Mouse (Mus musculus) lung, adult 2 months (tissue): ENCODE data around the gene Fxyd5. TPM values are rescaled to one million over a fixed set of nuclear protein-coding genes. Genes with fewer than 3 reads are reported as not detected.

Experiments used
- DNase-seq: peaks from one replicate; pipeline ENCODE4 v3.0.0; 2022
- H3K4me1 ChIP-seq: fragments of 200-500 bp; 2 replicates; pipeline ENCODE4 v1.6.1; 2011; ENCODE audit warnings: low read length; ENCODE audit not compliant: control insufficient read depth, insufficient read depth
- H3K4me3 ChIP-seq: fragments of 200-500 bp; replicated peaks from 2 replicates; pipeline ENCODE3; 2011; ENCODE audit warnings: low read depth, mild to moderate bottlenecking, control low read depth, low read length; ENCODE audit errors: extremely low read depth
- CTCF ChIP-seq: fragments of 200-500 bp; IDR thresholded peaks from 2 replicates; pipeline ENCODE4 v1.5.1; 2011; ENCODE audit warnings: mild to moderate bottlenecking, low read length, control low read depth; ENCODE audit not compliant: insufficient read depth
- POLR2A ChIP-seq: fragments of 200-500 bp; IDR thresholded peaks from 2 replicates; pipeline ENCODE4 v1.6.1; 2011; ENCODE audit warnings: low read depth, mild to moderate bottlenecking, control low read depth, low read length, borderline replicate concordance; ENCODE audit errors: extremely low read depth
- WGBS: fragments of 180-500 bp; shearing (Covaris S2); methylation state at CpG from one replicate; pipeline ENCODE4 v1.1.7; 2018; 5-methylcytosine and 5-hydroxymethylcytosine counted together
- polyA plus RNA-seq: library from polyadenylated mRNA; depleted of rRNA; stranded (reverse); fragments of >200 nt; gene quantifications from 2 replicates; pipeline ENCODE4 v1.2.3, GENCODE M21; 2012

Gene Fxyd5
- polyA plus RNA-seq, 1 experiment, result 156 TPM

- no peak for DNase-seq
- no peak for TF ChIP-seq POLR2A
- TF ChIP-seq CTCF, result no peak
- 35% methylated on average over 1 of the region's 1 CpGs for WGBS
- Histone ChIP-seq H3K4me1 (peaks cover 2% of the 10 kb centered on the region; the same call in 1 of the 2 replicates), H3K4me3 (no peak overlapping the region)
Observed at GRCm38 (mm10) chr7:31081106-31081505, 38.8 kb upstream of the Fxyd5 start.

DNA sequence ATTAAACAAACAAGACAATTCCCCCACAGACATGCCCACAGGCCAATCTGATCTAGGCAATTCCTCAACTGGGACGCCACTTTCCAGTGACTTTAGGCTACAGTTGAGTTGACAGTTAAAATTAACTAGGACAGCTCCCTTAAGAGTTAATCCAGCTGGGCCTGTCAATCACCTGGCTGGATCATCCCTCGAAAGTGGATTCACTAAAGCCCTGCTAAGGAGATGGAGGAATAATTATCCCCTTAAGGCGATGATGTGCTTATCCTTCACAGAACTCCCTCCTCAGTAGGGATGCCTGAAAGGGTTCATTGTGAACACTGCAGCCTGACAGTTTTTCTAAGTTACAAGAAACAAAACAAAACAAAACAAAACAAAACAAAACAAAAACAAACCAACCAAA lies 38.3 kb upstream of the Fxyd5 start:
- H3K4me1 ChIP-seq, result peaks cover 2% of the 10 kb centered on the region; the same call in 1 of the 2 replicates
- TF ChIP-seq CTCF, result no peak
- TF ChIP-seq POLR2A, result no peak
- H3K4me3 ChIP-seq, result no peak overlapping the region
- no peak for DNase-seq
- 71% methylated on average over 3 of the region's 3 CpGs for WGBS

DNA sequence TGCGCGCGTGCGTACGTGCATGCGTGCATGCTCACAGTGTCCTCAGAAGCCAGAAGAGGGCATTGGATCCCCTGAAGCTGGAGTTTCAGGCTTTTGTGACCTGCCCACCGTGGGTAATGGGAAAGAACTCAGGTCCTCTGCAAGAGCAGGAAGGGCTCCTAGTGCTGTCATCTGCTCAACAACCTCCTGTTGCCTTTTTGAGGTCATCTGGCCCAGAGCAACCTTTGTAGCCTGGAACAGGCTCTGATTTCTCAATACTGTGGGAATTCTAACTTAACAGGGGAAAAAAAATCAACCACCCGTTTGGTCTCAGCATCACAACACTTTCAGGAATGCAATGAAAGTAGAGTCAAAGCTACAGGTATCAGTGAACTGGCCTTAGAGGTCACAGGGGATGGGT lies 37.4 kb upstream of the Fxyd5 start:
- H3K4me3 ChIP-seq, result no peak overlapping the region
- WGBS, result 84% methylated on average over 8 of the region's 8 CpGs
- TF ChIP-seq CTCF, result no peak
- TF ChIP-seq POLR2A, result no peak
- no peaks in the 10 kb centered on the region for H3K4me1 ChIP-seq
- DNase-seq, result no peak

- 32% methylated on average over 5 of the region's 5 CpGs for WGBS
- TF ChIP-seq CTCF (peak; percentile 25; the same call in 1 of the 2 replicates), POLR2A (no peak)
- Histone ChIP-seq H3K4me3 (no peak overlapping the region), H3K4me1 (no peaks in the 10 kb centered on the region)
- no peak for DNase-seq
Observed at GRCm38 (mm10) chr7:31077885-31078445, 35.7 kb upstream of the Fxyd5 start.

DNA sequence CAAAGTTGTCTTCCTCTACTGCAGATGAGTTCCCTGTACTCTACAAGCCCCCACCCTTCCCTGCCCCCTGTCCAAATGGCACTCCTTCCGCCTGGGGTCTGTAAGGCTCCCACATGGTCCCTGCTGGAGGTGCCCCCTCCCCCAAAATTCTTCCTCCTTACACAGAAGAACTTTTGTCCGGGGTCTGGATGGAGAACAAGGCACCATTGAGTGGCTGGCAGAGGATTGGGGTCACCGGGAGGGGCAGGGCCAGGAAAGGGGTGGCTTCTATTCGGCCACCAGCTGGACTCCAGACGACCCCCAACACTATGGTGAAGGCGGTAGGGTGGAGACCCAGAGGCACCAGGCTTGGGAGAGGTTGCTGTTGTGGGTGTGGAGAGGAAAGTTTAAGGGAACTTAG lies 35.2 kb upstream of the Fxyd5 start:
- Histone ChIP-seq H3K4me1 (no peaks in the 10 kb centered on the region), H3K4me3 (no peak overlapping the region)
- WGBS, result 51% methylated on average over 6 of the region's 6 CpGs
- TF ChIP-seq POLR2A, result no peak
- no peak for TF ChIP-seq CTCF
- DNase-seq, result no peak

DNA sequence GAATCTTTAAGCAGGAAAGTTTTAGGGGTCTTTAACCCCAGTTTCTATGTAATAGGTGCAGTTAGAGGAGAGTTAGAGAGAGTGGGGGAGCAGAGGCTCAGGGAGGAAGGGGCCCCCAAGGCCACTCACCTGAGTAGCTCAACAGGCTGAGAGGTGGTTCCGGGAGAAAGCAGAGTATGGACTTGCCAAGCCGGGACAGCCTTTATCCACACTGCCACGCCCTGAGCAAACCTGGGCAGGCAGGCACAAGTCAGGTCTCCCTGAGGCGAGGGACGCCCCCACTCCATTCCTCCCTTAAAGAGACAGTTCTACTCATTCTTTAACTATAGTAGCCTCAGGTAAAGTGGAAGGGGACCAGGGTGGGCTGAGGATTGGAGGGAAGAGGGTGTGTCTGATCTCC lies 34.2 kb upstream of the Fxyd5 start, which contains the start of gene Fxyd3:
Gene Fxyd3 (minus strand): TSS at position 213 of the 400 bp plus-strand sequence.
- no peaks in the 10 kb centered on the region for H3K4me1 ChIP-seq
- TF ChIP-seq CTCF, result no peak
- TF ChIP-seq POLR2A, result no peak
- DNase-seq, result no peak
- H3K4me3 ChIP-seq, result no peak within 1 kb of the TSS
- 52% methylated on average over 5 of the region's 5 CpGs for WGBS

- TF ChIP-seq CTCF (no peak), POLR2A (no peak)
- WGBS, result 54% methylated on average over 5 of the region's 5 CpGs
- Histone ChIP-seq H3K4me1 (no peaks in the 10 kb centered on the region), H3K4me3 (no peak overlapping the region)
- DNase-seq, result no peak
Observed at GRCm38 (mm10) chr7:31074713-31075069, 32.4 kb upstream of the Fxyd5 start.

GRCm38 (mm10) chr7:31074061-31074712 lies 31.9 kb upstream of the Fxyd5 start:
- TF ChIP-seq CTCF, result no peak
- no peak for TF ChIP-seq POLR2A
- H3K4me3 ChIP-seq, result no peak overlapping the region
- WGBS, result 41% methylated on average over 7 of the region's 7 CpGs
- no peaks in the 10 kb centered on the region for H3K4me1 ChIP-seq
- DNase-seq, result no peak

DNA sequence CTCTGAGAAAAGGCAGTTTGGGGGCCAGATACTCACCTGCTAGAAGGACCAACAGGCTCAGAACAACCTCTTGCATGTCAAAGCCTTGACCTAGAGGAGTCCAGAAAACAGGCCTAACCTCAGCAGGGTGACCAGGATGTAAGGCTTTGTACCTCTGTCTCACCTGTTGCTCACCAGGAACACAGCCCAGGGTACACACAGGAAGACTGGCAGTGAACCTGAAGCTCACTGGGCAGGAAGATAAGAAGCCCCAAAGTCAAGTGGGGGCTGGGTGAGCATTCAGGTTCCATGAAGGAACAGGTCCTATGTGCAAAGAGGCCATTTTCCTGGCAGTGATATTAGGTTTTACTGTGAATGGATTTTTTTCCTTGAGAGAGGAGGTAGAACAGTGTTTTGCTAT lies 31.3 kb upstream of the Fxyd5 start:
- H3K4me1 ChIP-seq, result no peaks in the 10 kb centered on the region
- no peak overlapping the region for H3K4me3 ChIP-seq
- no peak for TF ChIP-seq CTCF
- no peak for TF ChIP-seq POLR2A
- DNase-seq, result no peak

- WGBS, result 47% methylated on average over 9 of the region's 9 CpGs
- DNase-seq, result no peak
- no peaks in the 10 kb centered on the region for H3K4me1 ChIP-seq
- TF ChIP-seq CTCF (no peak), POLR2A (no peak)
- no peak overlapping the region for H3K4me3 ChIP-seq
Observed at GRCm38 (mm10) chr7:31072326-31072725, 30.0 kb upstream of the Fxyd5 start.
